Mouse (Mus musculus): Measurements from ENCODE around the gene Lgr6. TPM values are rescaled to one million over a fixed set of nuclear protein-coding genes. Genes with fewer than 3 reads are reported as not detected.

Gene Lgr6
- total RNA-seq (2023) = not detected

DNA sequence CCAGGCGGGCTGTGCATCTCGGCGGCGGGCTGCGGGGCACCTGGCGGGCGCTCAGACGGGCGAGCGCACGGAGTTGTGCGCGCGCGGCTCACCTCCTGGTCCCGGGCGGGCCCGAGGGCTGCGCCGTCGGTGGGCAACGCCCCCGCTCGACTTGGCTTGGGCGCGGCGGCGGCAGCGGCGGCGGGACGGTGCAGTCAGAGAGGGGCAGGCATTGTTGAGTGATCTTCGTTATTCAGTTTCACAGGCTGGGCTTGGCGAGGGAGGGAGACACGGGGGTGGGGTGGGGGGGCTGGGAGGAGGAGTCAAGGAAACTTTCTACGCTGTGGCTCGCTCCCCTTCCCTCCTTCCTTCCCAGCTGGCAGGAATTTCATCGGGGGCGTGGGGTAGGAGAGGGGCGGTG is at the start of gene Lgr6:
TSS of gene Lgr6 (minus strand) at position 153 of the 400 bp plus-strand sequence.

DNA sequence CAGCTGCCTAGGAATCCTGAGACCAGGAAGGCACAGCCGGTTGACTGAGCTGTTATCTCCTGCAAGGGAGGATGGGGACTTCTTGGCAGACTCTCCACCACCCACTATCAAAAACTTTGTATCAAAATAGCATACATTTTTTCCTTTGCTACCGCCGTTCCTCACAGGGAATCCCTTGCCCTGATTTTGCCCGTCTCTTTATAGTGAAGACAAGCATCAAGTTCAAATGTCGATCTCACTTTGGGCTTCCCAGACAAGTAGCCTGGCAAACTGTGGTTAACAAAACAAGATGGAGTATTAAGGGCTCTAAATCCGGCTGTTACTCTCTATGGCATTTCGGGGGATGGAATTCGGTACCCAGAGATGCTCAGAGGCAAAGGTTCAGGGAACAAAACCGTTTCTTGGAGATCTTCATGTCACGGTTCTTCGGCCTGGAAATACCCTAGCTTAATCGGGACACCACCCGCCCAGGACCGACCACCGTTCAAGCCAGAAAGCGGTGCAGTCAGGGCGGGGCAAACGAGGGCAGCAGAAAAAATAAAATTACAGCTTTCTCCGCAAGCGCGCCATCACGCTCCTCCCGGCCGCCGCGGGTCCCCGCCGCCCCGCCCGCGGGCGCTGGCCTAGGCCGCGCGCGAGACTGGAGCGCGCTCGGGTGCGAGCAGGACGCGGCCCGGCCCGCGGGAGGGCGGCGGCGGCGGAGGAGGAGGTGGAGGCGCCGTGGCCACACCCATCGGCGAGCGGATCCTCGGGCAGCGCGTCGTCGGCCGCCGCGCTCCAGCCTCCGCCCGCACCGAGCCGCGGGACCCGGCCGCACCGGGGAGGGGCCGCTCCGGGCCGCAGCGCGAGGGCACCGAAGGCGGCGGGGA is 41.2 kb upstream of the Lgr6 start, which contains the start of gene Arl8a:
TSS of gene Arl8a (plus strand) at position 748 of the 869 bp plus-strand sequence.

GRCm38 (mm10) chr1:135132473-135132872 is 27.4 kb upstream of the Lgr6 start, which contains the start of gene Ptpn7:
Gene Ptpn7 (plus strand): TSS chr1:135132700.

DNA sequence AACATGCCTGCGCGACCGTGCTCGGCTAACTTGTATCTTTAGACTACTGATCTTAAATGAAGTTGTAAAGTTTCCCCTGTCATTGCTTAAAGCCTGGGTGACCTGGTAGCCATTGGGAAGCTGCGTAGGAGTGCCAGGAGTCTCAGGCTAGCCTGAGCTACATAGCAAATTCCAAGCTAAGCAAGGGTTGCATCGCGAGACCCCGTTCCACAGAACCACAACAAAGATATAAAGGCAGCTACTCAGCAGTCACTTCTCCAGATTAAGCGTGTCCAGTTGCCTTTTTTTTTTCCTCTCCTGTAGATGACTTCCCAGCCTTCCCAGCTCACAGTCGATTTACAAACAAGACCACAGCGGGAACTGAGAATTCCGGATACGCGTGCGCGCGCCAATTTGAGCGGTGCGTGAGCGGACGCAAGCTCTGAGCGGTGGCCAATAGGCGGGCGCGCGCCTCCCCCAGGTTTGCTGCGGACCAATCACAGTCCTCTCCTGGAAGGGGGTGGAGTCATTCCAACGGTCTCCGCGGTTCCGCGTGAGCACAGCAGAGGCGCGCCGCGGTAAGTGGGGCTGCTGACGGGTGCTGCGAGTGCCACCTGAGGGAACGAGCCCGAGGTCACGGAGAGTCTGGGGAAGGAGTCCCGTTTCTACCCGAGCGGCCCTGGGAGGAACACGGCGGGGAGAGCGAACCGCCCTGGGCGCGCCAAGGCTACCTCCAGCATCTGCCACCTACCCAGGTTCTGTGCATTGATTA is 142.8 kb downstream of the Lgr6 start, which contains the start of gene Ube2t:
TSS of gene Ube2t (plus strand) at position 513 of the 751 bp plus-strand sequence.

GRCm38 (mm10) chr1:134955637-134956176 is 149.4 kb downstream of the Lgr6 start, which contains the start of gene Ppp1r12b:
Gene Ppp1r12b (minus strand): TSS chr1:134955942.

Other genes with a start within 250 kb of the Lgr6 start
- 24.9 TPM for gene Ppp1r12b, start 149.3 kb downstream of the Lgr6 start, total RNA-seq (2023)
- gene Ube2t, start 142.7 kb downstream of the Lgr6 start, total RNA-seq (2023) = 18.4 TPM
- 56.3 TPM for gene Ptpn7, start 27.4 kb upstream of the Lgr6 start, total RNA-seq (2023)
- 45.0 TPM for gene Arl8a, start 41.5 kb upstream of the Lgr6 start, total RNA-seq (2023)
- gene Gpr37l1, start 62.4 kb upstream of the Lgr6 start, total RNA-seq (2023) = not detected
- not detected for gene Elf3, start 153.3 kb upstream of the Lgr6 start, total RNA-seq (2023)
- 22.8 TPM for gene Rnpep, start 178.8 kb upstream of the Lgr6 start, total RNA-seq (2023)
- gene Timm17a, start 208.5 kb upstream of the Lgr6 start, total RNA-seq (2023) = 53.7 TPM
- not detected for gene Lmod1, start 219.5 kb upstream of the Lgr6 start, total RNA-seq (2023)